Mouse (Mus musculus): ENCODE results near the gene Rpl13a. TPM values are rescaled to one million over a fixed set of nuclear protein-coding genes. Genes with fewer than 3 reads are reported as not detected.
A peak's percentile ranks its signal among the peaks of the same experiment; 100 is the strongest.
"Not testable (repeated sequence)": the region's sequence is repeated elsewhere in the genome, so short reads cannot be mapped to it uniquely, and the experiment has no call there.

Gene Rpl13a
- polyA plus RNA-seq (2012; rRNA removed), result 4,999 and 5,006 TPM in 2 replicates

GRCm38 (mm10) chr7:45128624-45129246 lies at the start of gene Rpl13a:
Rpl13a (minus strand) TSS chr7:45128761.
- Histone ChIP-seq H3K4me3 (ENCODE audit: control insufficient read depth, insufficient read depth, low read length) (peak within 1 kb of the TSS; percentile 84), H3K27ac (ENCODE audit: control insufficient read depth, insufficient read depth, low read length) (peak within 1 kb of the TSS; percentile 52), H3K27me3 (ENCODE audit: control insufficient read depth, insufficient read depth, low read length) (no peaks in the 10 kb centered on the region), H3K4me1 (replicated peaks; ENCODE audit: control insufficient read depth, insufficient read depth, low read length) (peaks cover 26% of the 10 kb centered on the region), H3K36me3 (ENCODE audit: control insufficient read depth, insufficient read depth, low read length) (peaks cover 24% of the 10 kb centered on the region)
- WGBS, result under 1% methylated on average over 48 of the region's 48 CpGs
- DNase-seq, result peak; percentile 98
- peak; percentile 99 for TF ChIP-seq POLR2A (IDR thresholded peaks at IDR 0.05; ENCODE audit: control insufficient read depth, extremely low read depth, insufficient read depth, low read length, poor library complexity)
- peak; percentile 73; the same call in 1 of the 2 replicates for TF ChIP-seq CTCF (IDR thresholded peaks at IDR 0.05; ENCODE audit: borderline replicate concordance, control insufficient read depth, extremely low read depth, insufficient read depth, low read length, poor library complexity)

GRCm38 (mm10) chr7:45176356-45176755 lies 47.8 kb upstream of the Rpl13a start:
- WGBS, result 6% methylated on average over 30 of the region's 31 CpGs
- Histone ChIP-seq H3K36me3 (ENCODE audit: control insufficient read depth, insufficient read depth, low read length) (no peaks in the 10 kb centered on the region), H3K27me3 (ENCODE audit: control insufficient read depth, insufficient read depth, low read length) (peaks cover 35% of the 10 kb centered on the region), H3K4me1 (replicated peaks; ENCODE audit: control insufficient read depth, insufficient read depth, low read length) (no peaks in the 10 kb centered on the region), H3K27ac (ENCODE audit: control insufficient read depth, insufficient read depth, low read length) (no peak overlapping the region), H3K4me3 (ENCODE audit: control insufficient read depth, insufficient read depth, low read length) (no peak overlapping the region)
- no peak for TF ChIP-seq POLR2A (IDR thresholded peaks at IDR 0.05; ENCODE audit: control insufficient read depth, extremely low read depth, insufficient read depth, low read length, poor library complexity)
- DNase-seq, result no peak

- H3K27me3 ChIP-seq (ENCODE audit: control insufficient read depth, insufficient read depth, low read length), result peaks cover 35% of the 10 kb centered on the region
- H3K27ac ChIP-seq (ENCODE audit: control insufficient read depth, insufficient read depth, low read length), result no peak overlapping the region
- 11% methylated on average over 23 of the region's 23 CpGs for WGBS
- H3K4me3 ChIP-seq (ENCODE audit: control insufficient read depth, insufficient read depth, low read length), result no peak overlapping the region
- no peak for DNase-seq
- H3K36me3 ChIP-seq (ENCODE audit: control insufficient read depth, insufficient read depth, low read length), result no peaks in the 10 kb centered on the region
- no peak for TF ChIP-seq POLR2A (IDR thresholded peaks at IDR 0.05; ENCODE audit: control insufficient read depth, extremely low read depth, insufficient read depth, low read length, poor library complexity)
- no peak for TF ChIP-seq CTCF (IDR thresholded peaks at IDR 0.05; ENCODE audit: borderline replicate concordance, control insufficient read depth, extremely low read depth, insufficient read depth, low read length, poor library complexity)
- no peaks in the 10 kb centered on the region for H3K4me1 ChIP-seq (replicated peaks; ENCODE audit: control insufficient read depth, insufficient read depth, low read length)
Observed at GRCm38 (mm10) chr7:45175929-45176328, 47.4 kb upstream of the Rpl13a start.

GRCm38 (mm10) chr7:45175398-45175797 lies 46.8 kb upstream of the Rpl13a start:
- H3K27me3 ChIP-seq (ENCODE audit: control insufficient read depth, insufficient read depth, low read length), result peaks cover 31% of the 10 kb centered on the region
- under 1% methylated on average over 13 of the region's 13 CpGs for WGBS
- TF ChIP-seq POLR2A (IDR thresholded peaks at IDR 0.05; ENCODE audit: control insufficient read depth, extremely low read depth, insufficient read depth, low read length, poor library complexity) (no peak), CTCF (IDR thresholded peaks at IDR 0.05; ENCODE audit: borderline replicate concordance, control insufficient read depth, extremely low read depth, insufficient read depth, low read length, poor library complexity) (no peak)

GRCm38 (mm10) chr7:45174567-45175280 lies 46.2 kb upstream of the Rpl13a start:
- Histone ChIP-seq H3K4me3 (ENCODE audit: control insufficient read depth, insufficient read depth, low read length) (no peak overlapping the region), H3K27me3 (ENCODE audit: control insufficient read depth, insufficient read depth, low read length) (peaks cover 27% of the 10 kb centered on the region)

More at GRCm38 (mm10) chr7:45175398-45175797, 46.8 kb upstream of the Rpl13a start:
- Histone ChIP-seq H3K27ac (ENCODE audit: control insufficient read depth, insufficient read depth, low read length) (no peak overlapping the region), H3K36me3 (ENCODE audit: control insufficient read depth, insufficient read depth, low read length) (no peaks in the 10 kb centered on the region), H3K4me3 (ENCODE audit: control insufficient read depth, insufficient read depth, low read length) (no peak overlapping the region), H3K4me1 (replicated peaks; ENCODE audit: control insufficient read depth, insufficient read depth, low read length) (no peaks in the 10 kb centered on the region)
- DNase-seq, result no peak

GRCm38 (mm10) chr7:45173772-45174171 lies 45.2 kb upstream of the Rpl13a start:
- not testable (repeated sequence) for H3K4me1 ChIP-seq (replicated peaks; ENCODE audit: control insufficient read depth, insufficient read depth, low read length); H3K4me3 ChIP-seq (ENCODE audit: control insufficient read depth, insufficient read depth, low read length); H3K36me3 ChIP-seq (ENCODE audit: control insufficient read depth, insufficient read depth, low read length); H3K27ac ChIP-seq (ENCODE audit: control insufficient read depth, insufficient read depth, low read length); DNase-seq
- WGBS, result 55% methylated on average over 1 of the region's 1 CpGs
- H3K27me3 ChIP-seq (ENCODE audit: control insufficient read depth, insufficient read depth, low read length), result peaks cover 27% of the 10 kb centered on the region

More at GRCm38 (mm10) chr7:45174567-45175280, 46.2 kb upstream of the Rpl13a start:
- Histone ChIP-seq H3K36me3 (ENCODE audit: control insufficient read depth, insufficient read depth, low read length) (no peaks in the 10 kb centered on the region), H3K4me1 (replicated peaks; ENCODE audit: control insufficient read depth, insufficient read depth, low read length) (no peaks in the 10 kb centered on the region), H3K27ac (ENCODE audit: control insufficient read depth, insufficient read depth, low read length) (no peak overlapping the region)
- WGBS, result 4% methylated on average over 28 of the region's 29 CpGs
- TF ChIP-seq POLR2A (IDR thresholded peaks at IDR 0.05; ENCODE audit: control insufficient read depth, extremely low read depth, insufficient read depth, low read length, poor library complexity) (no peak), CTCF (IDR thresholded peaks at IDR 0.05; ENCODE audit: borderline replicate concordance, control insufficient read depth, extremely low read depth, insufficient read depth, low read length, poor library complexity) (no peak)
- no peak for DNase-seq
